Mouse (Mus musculus) CH12.LX (cell line): ENCODE measurements at regions not wholly inside any gene's neighbourhood (a gene's known extent, or its start where the extent isn't known, plus 50 kb on each side); places are given as distances from the start of the nearest gene placed in this dataset.

Experiments
- BHLHE40 ChIP-seq: IDR thresholded peaks from 2 replicates; pipeline ENCODE4 v1.6.1; 2011; ENCODE audit warnings: mild to moderate bottlenecking, low read depth, low read length, improper control_type of control experiment
- EP300 ChIP-seq: IDR thresholded peaks from 2 replicates; pipeline ENCODE4 v1.6.1; 2011; ENCODE audit warnings: low read length, improper control_type of control experiment
- HCFC1 ChIP-seq: IDR thresholded peaks from 2 replicates; pipeline ENCODE4 v1.6.1; 2012; ENCODE audit warnings: low read depth, mild to moderate bottlenecking, inconsistent platforms, low read length, improper control_type of control experiment
- JUND ChIP-seq: conservative IDR thresholded peaks from 2 replicates; pipeline ENCODE4 v1.6.1; 2011; ENCODE audit warnings: low read depth, low read length, improper control_type of control experiment
- MAX ChIP-seq: IDR thresholded peaks from 2 replicates; pipeline ENCODE4 v1.6.1; 2011; ENCODE audit warnings: low read length, improper control_type of control experiment
- POLR2A ChIP-seq: IDR thresholded peaks from 2 replicates; pipeline ENCODE4 v1.6.1; 2011; ENCODE audit warnings: low read depth, mild to moderate bottlenecking, improper control_type of control experiment, low read length
- TBP ChIP-seq: conservative IDR thresholded peaks from 2 replicates; pipeline ENCODE4 v1.6.1; 2011; ENCODE audit warnings: low read depth, low read length, improper control_type of control experiment

DNA sequence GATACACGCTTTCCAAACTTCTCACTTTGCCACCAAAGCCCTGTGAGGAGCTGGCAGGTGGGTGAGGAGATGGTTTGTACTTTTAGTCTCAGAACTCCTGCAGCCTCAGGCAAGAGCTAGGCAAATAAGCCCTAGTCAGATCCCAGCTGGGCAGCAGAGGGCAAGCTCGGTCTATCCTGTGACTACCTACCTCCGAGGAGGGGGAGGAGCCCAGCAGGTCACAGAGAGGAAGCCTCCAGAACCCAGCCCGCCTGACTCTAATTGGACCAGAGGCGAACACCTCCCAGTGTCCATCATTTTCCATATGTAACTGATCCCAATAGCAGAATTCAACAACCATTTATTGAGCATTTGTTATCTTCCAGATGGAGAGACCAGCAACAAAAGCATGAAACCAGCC lies 237.0 kb upstream of the Rgma start:
- TF ChIP-seq EP300 (no peak), MAX (no peak), TBP (no peak), JUND (no peak), BHLHE40 (no peak), HCFC1 (no peak), POLR2A (no peak)
